ENCODE assay signal across 7 mouse cellular contexts in the genomic region with DNA sequence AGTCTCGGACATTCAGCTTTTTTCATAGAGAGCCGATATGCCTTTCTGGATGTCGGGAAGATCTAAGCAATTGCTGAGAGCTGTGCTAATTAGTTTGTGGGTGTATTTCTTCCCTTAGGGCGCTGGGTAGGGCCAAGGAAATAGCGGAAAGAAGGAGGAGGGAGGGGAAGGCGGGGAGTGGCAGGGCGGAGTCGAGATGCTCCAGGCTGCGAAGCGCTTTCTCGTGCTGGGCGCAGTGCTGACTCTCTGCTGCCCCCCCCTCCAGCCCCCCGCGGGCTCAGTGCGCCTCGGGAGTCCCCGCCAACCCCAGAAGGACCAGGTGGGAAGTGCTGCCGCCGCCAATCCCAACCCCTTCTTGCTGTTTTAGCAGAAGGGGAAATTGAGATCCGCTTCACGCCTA. TPM values are rescaled to one million over a fixed set of nuclear protein-coding genes. Genes with fewer than 3 reads are reported as not detected.
DNase-seq lines count a peak whose midpoint lies in the region; ATAC-seq lines count a peak whose summit lies in the region.

No protein-coding gene starts in this region.

- peak overlapping the region; percentile 56 for H3K4me3 ChIP-seq in brown adipose tissue, adult 24 weeks (ENCODE audit: insufficient read depth, low read depth, low read length)
- peak overlapping the region; percentile 61 for H3K4me3 ChIP-seq in heart, embryonic 13.5 days
- peak overlapping the region; percentile 63 for H3K4me3 ChIP-seq in limb, embryonic 10.5 days
- peak overlapping the region; percentile 23; the same call in 1 of the 2 replicates for H3K4me3 ChIP-seq in midbrain, embryonic 15.5 days

- H3K27ac ChIP-seq in brown adipose tissue, adult 24 weeks (replicated peaks; ENCODE audit: low read depth, low read length) = no peak overlapping the region
- H3K27ac ChIP-seq in heart, embryonic 13.5 days (replicated peaks) = no peak overlapping the region
- no peak overlapping the region for H3K27ac ChIP-seq in limb, embryonic 10.5 days
- H3K27ac ChIP-seq in midbrain, embryonic 15.5 days = no peak overlapping the region

- H3K27me3 ChIP-seq in heart, embryonic 13.5 days (replicated peaks) = peaks cover 90% of the 10 kb centered on the region
- H3K27me3 ChIP-seq in limb, embryonic 10.5 days (ENCODE audit: low read depth, poor library complexity, severe bottlenecking) = peaks cover 88% of the 10 kb centered on the region
- peaks cover 68% of the 10 kb centered on the region for H3K27me3 ChIP-seq in midbrain, embryonic 15.5 days (replicated peaks)

- peak; percentile 40 for DNase-seq in MEL-GATA-1-ER (ENCODE audit: extremely low read depth, low read depth)
- DNase-seq in limb, embryonic 10.5 days (ENCODE audit: low spot score) = peak; percentile 49
- DNase-seq in right cerebral cortex, adult 18-20 months = no peak
- no peak for DNase-seq in urinary bladder, postnatal 25 days (ENCODE audit: low spot score)

- H3K4me1 ChIP-seq in brown adipose tissue, adult 24 weeks (ENCODE audit: control insufficient read depth, insufficient read depth, insufficient read length, low read length) = no peaks in the 10 kb centered on the region
- peaks cover 34% of the 10 kb centered on the region for H3K4me1 ChIP-seq in heart, embryonic 13.5 days
- H3K4me1 ChIP-seq in limb, embryonic 10.5 days = peaks cover 37% of the 10 kb centered on the region
- H3K4me1 ChIP-seq in midbrain, embryonic 15.5 days = peaks cover 31% of the 10 kb centered on the region

- ATAC-seq in heart, embryonic 13.5 days (ENCODE audit: extremely low read depth, insufficient number of reproducible peaks, low FRiP score, low TSS enrichment) = no peak
- ATAC-seq in midbrain, embryonic 15.5 days (replicated peaks) = no peak

- H3K36me3 ChIP-seq in heart, embryonic 13.5 days = no peaks in the 10 kb centered on the region
- no peaks in the 10 kb centered on the region for H3K36me3 ChIP-seq in limb, embryonic 10.5 days
- H3K36me3 ChIP-seq in midbrain, embryonic 15.5 days (replicated peaks) = no peaks in the 10 kb centered on the region

- no peak overlapping the region for H3K9ac ChIP-seq in heart, embryonic 13.5 days
- no peak overlapping the region for H3K9ac ChIP-seq in midbrain, embryonic 15.5 days

- H3K4me2 ChIP-seq in heart, embryonic 13.5 days = peak overlapping the region; percentile 86
- peak overlapping the region; percentile 47 for H3K4me2 ChIP-seq in midbrain, embryonic 15.5 days

- H3K9me3 ChIP-seq in heart, embryonic 13.5 days = no peaks in the 10 kb centered on the region
- no peaks in the 10 kb centered on the region for H3K9me3 ChIP-seq in limb, embryonic 10.5 days (replicated peaks)
- H3K9me3 ChIP-seq in midbrain, embryonic 15.5 days = no peaks in the 10 kb centered on the region

- WGBS in heart, embryonic 13.5 days = under 1% methylated on average over 20 of the region's 21 CpGs
- 1% methylated on average over 21 of the region's 21 CpGs for WGBS in limb, embryonic 10.5 days
- WGBS in midbrain, embryonic 15.5 days = 2% methylated on average over 18 of the region's 21 CpGs

RNA-seq across cellular contexts. Expression of a gene that starts 38.6 kb away (rescaled TPM):
- 103 and 106 TPM in 2 replicates for polyA plus RNA-seq in brown adipose tissue, adult 24 weeks (2012; ENCODE audit: insufficient read depth, insufficient read length, missing spikeins)
- polyA plus RNA-seq in heart, embryonic 13.5 days (2015; fragmentation: Nextera tagmentation; extraction: Ambion mirVana) = 27.4 and 30.5 TPM in 2 replicates
- 15.6 and 21.1 TPM in 2 replicates for polyA plus RNA-seq in limb, embryonic 10.5 days (2016; fragmentation: Nextera tagmentation; extraction: Ambion mirVana)
- 31.8 and 35.8 TPM in 2 replicates for polyA plus RNA-seq in midbrain, embryonic 15.5 days (2015; fragmentation: Nextera tagmentation; extraction: Ambion mirVana)

RNA-seq across cellular contexts. Expression of a gene that starts 38.9 kb away (rescaled TPM):
- polyA plus RNA-seq in brown adipose tissue, adult 24 weeks (2012; ENCODE audit: insufficient read depth, insufficient read length, missing spikeins) = 0.63 TPM in 1 of 2 replicates, not detected in the other
- polyA plus RNA-seq in heart, embryonic 13.5 days (2015; fragmentation: Nextera tagmentation; extraction: Ambion mirVana) = 0.93 and 1.4 TPM in 2 replicates
- 2.1 and 2.2 TPM in 2 replicates for polyA plus RNA-seq in limb, embryonic 10.5 days (2016; fragmentation: Nextera tagmentation; extraction: Ambion mirVana)
- 8.9 and 10.0 TPM in 2 replicates for polyA plus RNA-seq in midbrain, embryonic 15.5 days (2015; fragmentation: Nextera tagmentation; extraction: Ambion mirVana)

RNA-seq across cellular contexts. Expression of a gene that starts 58.0 kb away (rescaled TPM):
- polyA plus RNA-seq in brown adipose tissue, adult 24 weeks (2012; ENCODE audit: insufficient read depth, insufficient read length, missing spikeins) = not detected in 2 replicates
- 0.41 and 0.45 TPM in 2 replicates for polyA plus RNA-seq in heart, embryonic 13.5 days (2015; fragmentation: Nextera tagmentation; extraction: Ambion mirVana)
- polyA plus RNA-seq in limb, embryonic 10.5 days (2016; fragmentation: Nextera tagmentation; extraction: Ambion mirVana) = 0.10 TPM in 2 replicates
- polyA plus RNA-seq in midbrain, embryonic 15.5 days (2015; fragmentation: Nextera tagmentation; extraction: Ambion mirVana) = 0.21 and 0.24 TPM in 2 replicates

RNA-seq across cellular contexts. Expression of a gene that starts 58.3 kb away (rescaled TPM):
- not detected in 2 replicates for polyA plus RNA-seq in brown adipose tissue, adult 24 weeks (2012; ENCODE audit: insufficient read depth, insufficient read length, missing spikeins)
- polyA plus RNA-seq in heart, embryonic 13.5 days (2015; fragmentation: Nextera tagmentation; extraction: Ambion mirVana) = 0.10 and 0.19 TPM in 2 replicates
- 2.3 and 2.6 TPM in 2 replicates for polyA plus RNA-seq in limb, embryonic 10.5 days (2016; fragmentation: Nextera tagmentation; extraction: Ambion mirVana)
- polyA plus RNA-seq in midbrain, embryonic 15.5 days (2015; fragmentation: Nextera tagmentation; extraction: Ambion mirVana) = 0.06 and 0.14 TPM in 2 replicates

Comparison
In these comparisons a context has a peak if more than half of its experiments do, and no peak if none do; other contexts are left out.
1. DNase-seq: peak in MEL-GATA-1-ER (single experiment) and limb, embryonic 10.5 days (single experiment); none in right cerebral cortex, adult 18-20 months (single experiment) and urinary bladder, postnatal 25 days (single experiment).
2. Peak in every context shown above with its lines, with median percentiles within 50 percentile points of each other: H3K4me3 ChIP-seq.